Mouse (Mus musculus): ENCODE results near the gene Vmp1. TPM values are rescaled to one million over a fixed set of nuclear protein-coding genes. Genes with fewer than 3 reads are reported as not detected.

Gene Vmp1
- 139 and 141 TPM in 2 replicates for polyA plus RNA-seq (2014; fragmentation: Nextera tagmentation; extraction: Ambion mirVana)

DNA sequence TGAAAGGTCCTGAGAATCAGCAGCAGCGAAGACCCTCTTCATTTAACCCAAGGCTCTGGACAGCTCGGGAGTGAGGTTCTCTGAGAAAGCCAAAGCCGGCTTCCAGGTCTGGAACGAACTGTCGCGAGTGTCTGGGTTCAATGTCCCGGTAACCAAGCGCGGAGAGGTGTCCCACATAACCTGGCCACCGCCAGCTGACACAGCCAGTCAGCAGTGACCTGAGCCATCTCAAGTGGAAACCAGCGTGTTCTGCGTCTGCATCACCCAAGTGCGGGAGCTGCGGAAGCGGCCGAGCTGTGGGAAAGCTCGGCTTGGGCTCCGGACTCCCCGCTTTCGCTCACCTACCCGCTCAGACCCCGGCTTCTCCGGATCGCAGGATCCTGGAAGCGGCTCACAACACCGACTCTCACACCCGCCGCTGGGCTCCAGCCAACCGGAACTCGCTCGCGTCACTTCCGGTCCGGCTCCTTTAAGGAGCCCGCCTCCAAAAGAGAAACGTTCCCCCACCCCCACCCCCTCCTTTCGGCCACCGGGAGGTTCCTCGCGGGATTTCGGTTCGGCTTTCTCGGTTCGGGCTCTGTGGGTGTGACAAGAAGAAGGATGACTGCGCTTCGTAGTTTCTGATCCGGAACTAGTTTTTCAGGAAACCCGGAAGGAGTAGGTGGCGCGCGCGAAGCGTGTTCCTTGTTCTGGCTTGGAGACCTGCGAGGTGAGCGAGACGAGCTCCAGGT is at the start of gene Vmp1, which contains the start of gene Ptrh2:
Vmp1 (minus strand) TSS at position 442 of the 731 bp plus-strand sequence.
Ptrh2 (plus strand) TSS at position 591 of the 731 bp plus-strand sequence.
- peak; percentile 95 for ATAC-seq (ENCODE audit: low FRiP score, low TSS enrichment)
- no peaks in the 10 kb centered on the region for H3K27me3 ChIP-seq (ENCODE audit: control insufficient read depth, insufficient read depth, low read length)

GRCm38 (mm10) chr11:86731443-86731842 is 47.8 kb upstream of the Vmp1 start:
- Histone ChIP-seq H3K4me2 (replicated peaks; ENCODE audit: low read depth, low read length) (no peak overlapping the region), H3K27ac (ENCODE audit: low read depth, low read length) (no peak overlapping the region), H3K27me3 (ENCODE audit: control insufficient read depth, insufficient read depth, low read length) (no peaks in the 10 kb centered on the region), H3K36me3 (ENCODE audit: control insufficient read depth, insufficient read depth, low read length) (peaks cover 61% of the 10 kb centered on the region), H3K9ac (ENCODE audit: low read depth, low read length) (no peak overlapping the region), H3K4me3 (ENCODE audit: low read length) (no peak overlapping the region), H3K4me1 (ENCODE audit: control insufficient read depth, insufficient read depth, low read length) (no peaks in the 10 kb centered on the region), H3K9me3 (ENCODE audit: control insufficient read depth, low read length) (no peaks in the 10 kb centered on the region)
- WGBS, result 100% methylated on average over 2 of the region's 2 CpGs
- ATAC-seq (ENCODE audit: low FRiP score, low TSS enrichment), result no peak

More for the DNA sequence above, at the start of gene Vmp1, which contains the start of gene Ptrh2:
- Histone ChIP-seq H3K4me1 (ENCODE audit: control insufficient read depth, insufficient read depth, low read length) (peaks cover 25% of the 10 kb centered on the region), H3K9ac (ENCODE audit: low read depth, low read length) (peak within 1 kb of the TSS; percentile 86), H3K27ac (ENCODE audit: low read depth, low read length) (peak within 1 kb of the TSS; percentile 85), H3K4me3 (ENCODE audit: low read length) (peak within 1 kb of the TSS; percentile 88), H3K36me3 (ENCODE audit: control insufficient read depth, insufficient read depth, low read length) (peaks cover 16% of the 10 kb centered on the region; the same call in 1 of the 2 replicates), H3K4me2 (replicated peaks; ENCODE audit: low read depth, low read length) (peak within 1 kb of the TSS; percentile 75), H3K9me3 (ENCODE audit: control insufficient read depth, low read length) (no peaks in the 10 kb centered on the region)
- under 1% methylated on average over 56 of the region's 56 CpGs for WGBS

- Histone ChIP-seq H3K27me3 (ENCODE audit: control insufficient read depth, insufficient read depth, low read length) (no peaks in the 10 kb centered on the region), H3K4me2 (replicated peaks; ENCODE audit: low read depth, low read length) (no peak overlapping the region), H3K9ac (ENCODE audit: low read depth, low read length) (no peak overlapping the region), H3K9me3 (ENCODE audit: control insufficient read depth, low read length) (no peaks in the 10 kb centered on the region), H3K4me1 (ENCODE audit: control insufficient read depth, insufficient read depth, low read length) (no peaks in the 10 kb centered on the region), H3K4me3 (ENCODE audit: low read length) (no peak overlapping the region), H3K27ac (ENCODE audit: low read depth, low read length) (no peak overlapping the region), H3K36me3 (ENCODE audit: control insufficient read depth, insufficient read depth, low read length) (peaks cover 75% of the 10 kb centered on the region)
- no peak for ATAC-seq (ENCODE audit: low FRiP score, low TSS enrichment)
These were observed 42.0 kb upstream of the Vmp1 start for GRCm38 (mm10) chr11:86725607-86726006.

DNA sequence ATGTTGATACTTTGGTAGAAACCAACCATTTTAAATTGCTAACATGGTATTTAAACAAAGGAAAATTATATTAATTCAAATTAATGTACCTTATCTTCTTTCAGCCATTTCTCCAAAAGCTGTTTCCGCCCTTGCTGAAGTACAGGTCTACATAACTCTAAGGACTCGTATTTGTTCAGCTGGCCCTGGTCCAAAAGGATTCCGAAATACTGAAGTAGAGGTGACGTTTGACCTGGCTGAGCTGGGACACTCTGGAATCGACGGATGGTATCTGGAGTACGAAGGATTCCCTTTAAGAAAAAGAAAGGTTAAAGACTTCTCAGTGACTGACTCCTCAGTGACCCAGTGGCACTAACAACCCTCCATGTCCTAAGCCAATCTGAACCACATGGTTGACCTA is 41.3 kb upstream of the Vmp1 start:
- no peak overlapping the region for H3K9ac ChIP-seq (ENCODE audit: low read depth, low read length)
- H3K27ac ChIP-seq (ENCODE audit: low read depth, low read length), result no peak overlapping the region
- H3K4me2 ChIP-seq (replicated peaks; ENCODE audit: low read depth, low read length), result no peak overlapping the region
- H3K4me1 ChIP-seq (ENCODE audit: control insufficient read depth, insufficient read depth, low read length), result no peaks in the 10 kb centered on the region
- ATAC-seq (ENCODE audit: low FRiP score, low TSS enrichment), result no peak
- H3K36me3 ChIP-seq (ENCODE audit: control insufficient read depth, insufficient read depth, low read length), result peaks cover 76% of the 10 kb centered on the region
- no peak overlapping the region for H3K4me3 ChIP-seq (ENCODE audit: low read length)
- 87% methylated on average over 7 of the region's 7 CpGs for WGBS
- H3K27me3 ChIP-seq (ENCODE audit: control insufficient read depth, insufficient read depth, low read length), result no peaks in the 10 kb centered on the region
- H3K9me3 ChIP-seq (ENCODE audit: control insufficient read depth, low read length), result no peaks in the 10 kb centered on the region

DNA sequence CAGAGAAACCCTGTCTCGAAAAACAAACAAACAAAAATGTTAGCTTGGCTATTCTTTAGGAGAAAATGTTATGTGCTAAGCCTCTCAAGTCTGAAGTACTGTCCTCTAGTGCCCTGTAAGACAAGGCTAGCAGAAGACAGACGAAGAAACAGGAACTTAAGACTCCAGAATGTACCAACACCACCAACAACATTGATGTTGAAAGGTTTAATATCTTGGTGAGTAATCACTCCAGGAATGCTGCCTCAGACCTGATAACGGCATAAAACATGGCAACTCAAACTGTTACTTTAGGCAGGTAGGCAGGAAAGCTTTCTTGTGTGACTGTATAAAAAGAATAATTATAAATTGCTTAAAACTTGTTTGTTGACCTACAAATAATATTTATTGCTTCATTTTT is 40.4 kb upstream of the Vmp1 start:
- Histone ChIP-seq H3K27ac (ENCODE audit: low read depth, low read length) (no peak overlapping the region), H3K36me3 (ENCODE audit: control insufficient read depth, insufficient read depth, low read length) (peaks cover 77% of the 10 kb centered on the region), H3K4me2 (replicated peaks; ENCODE audit: low read depth, low read length) (no peak overlapping the region), H3K4me3 (ENCODE audit: low read length) (no peak overlapping the region), H3K27me3 (ENCODE audit: control insufficient read depth, insufficient read depth, low read length) (no peaks in the 10 kb centered on the region), H3K4me1 (ENCODE audit: control insufficient read depth, insufficient read depth, low read length) (no peaks in the 10 kb centered on the region), H3K9me3 (ENCODE audit: control insufficient read depth, low read length) (no peaks in the 10 kb centered on the region), H3K9ac (ENCODE audit: low read depth, low read length) (no peak overlapping the region)
- no peak for ATAC-seq (ENCODE audit: low FRiP score, low TSS enrichment)
- WGBS, result 91% methylated on average over 3 of the region's 3 CpGs

GRCm38 (mm10) chr11:86719390-86719789 is 35.8 kb upstream of the Vmp1 start:
- H3K27ac ChIP-seq (ENCODE audit: low read depth, low read length), result no peak overlapping the region
- H3K9ac ChIP-seq (ENCODE audit: low read depth, low read length), result no peak overlapping the region
- no peak overlapping the region for H3K4me3 ChIP-seq (ENCODE audit: low read length)
- WGBS, result 93% methylated on average over 8 of the region's 8 CpGs
- ATAC-seq (ENCODE audit: low FRiP score, low TSS enrichment), result no peak
- H3K36me3 ChIP-seq (ENCODE audit: control insufficient read depth, insufficient read depth, low read length), result peaks cover 81% of the 10 kb centered on the region
- no peaks in the 10 kb centered on the region for H3K27me3 ChIP-seq (ENCODE audit: control insufficient read depth, insufficient read depth, low read length)
- no peak overlapping the region for H3K4me2 ChIP-seq (replicated peaks; ENCODE audit: low read depth, low read length)
- H3K9me3 ChIP-seq (ENCODE audit: control insufficient read depth, low read length), result no peaks in the 10 kb centered on the region
- no peaks in the 10 kb centered on the region for H3K4me1 ChIP-seq (ENCODE audit: control insufficient read depth, insufficient read depth, low read length)

DNA sequence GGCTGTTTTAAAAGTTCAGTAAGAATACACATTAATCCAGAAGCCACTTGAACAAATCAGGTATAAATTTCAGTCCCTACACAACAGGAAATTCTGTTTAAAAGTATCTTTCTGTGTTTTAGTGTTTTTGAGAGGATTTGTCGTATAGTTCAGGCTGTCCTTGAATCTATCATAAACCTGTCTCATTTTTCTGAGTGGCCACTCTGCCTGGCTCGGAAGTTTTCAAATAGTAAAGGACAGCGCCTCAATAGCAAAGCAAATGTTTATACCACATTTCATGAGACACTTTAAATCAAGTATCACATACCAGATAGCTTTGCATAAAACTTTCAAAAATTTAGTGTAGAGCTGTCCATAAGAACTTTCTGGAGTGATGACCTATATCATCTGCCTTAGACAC is 34.7 kb upstream of the Vmp1 start:
- Histone ChIP-seq H3K27me3 (ENCODE audit: control insufficient read depth, insufficient read depth, low read length) (no peaks in the 10 kb centered on the region), H3K9ac (ENCODE audit: low read depth, low read length) (no peak overlapping the region), H3K4me2 (replicated peaks; ENCODE audit: low read depth, low read length) (no peak overlapping the region), H3K36me3 (ENCODE audit: control insufficient read depth, insufficient read depth, low read length) (peaks cover 83% of the 10 kb centered on the region), H3K4me3 (ENCODE audit: low read length) (no peak overlapping the region), H3K4me1 (ENCODE audit: control insufficient read depth, insufficient read depth, low read length) (no peaks in the 10 kb centered on the region), H3K27ac (ENCODE audit: low read depth, low read length) (no peak overlapping the region), H3K9me3 (ENCODE audit: control insufficient read depth, low read length) (no peaks in the 10 kb centered on the region)
- ATAC-seq (ENCODE audit: low FRiP score, low TSS enrichment), result no peak
- 87% methylated on average over 3 of the region's 3 CpGs for WGBS

DNA sequence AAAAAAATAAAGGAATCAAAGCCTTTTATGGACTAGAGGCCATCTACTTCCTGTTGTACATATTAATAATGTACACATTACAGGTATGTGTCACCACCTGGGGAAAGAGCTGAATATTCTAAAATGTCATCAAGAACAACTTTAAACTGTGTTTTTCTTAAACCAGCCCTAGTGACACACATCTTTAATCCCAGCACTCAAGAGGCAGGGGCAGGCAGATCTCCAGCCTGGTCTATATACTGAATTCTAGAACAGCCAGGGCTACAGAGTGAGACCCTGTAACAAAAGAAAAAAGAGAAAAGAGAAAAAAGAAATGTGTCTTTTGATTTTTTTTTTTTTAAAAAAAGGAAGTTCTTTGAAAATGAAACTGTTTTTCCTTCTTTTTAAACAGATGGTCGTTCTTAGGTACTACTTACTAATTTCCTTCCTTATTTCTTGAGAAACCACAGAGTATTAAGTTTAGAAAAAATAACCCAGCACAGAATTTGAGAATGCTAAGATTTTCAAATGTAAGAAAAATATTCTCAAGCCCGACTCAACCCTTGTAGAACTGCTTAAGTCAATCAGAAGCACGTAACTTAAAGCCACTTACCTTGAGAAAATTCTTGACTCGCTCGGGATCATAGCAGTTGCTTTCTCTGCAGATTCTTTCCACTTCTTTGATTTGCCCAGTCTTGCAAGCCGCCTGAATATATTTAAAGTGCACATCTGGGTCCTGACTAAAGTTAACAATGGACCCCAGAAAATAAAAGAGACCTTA is 33.9 kb upstream of the Vmp1 start:
- no peak for ATAC-seq (ENCODE audit: low FRiP score, low TSS enrichment)
- H3K27me3 ChIP-seq (ENCODE audit: control insufficient read depth, insufficient read depth, low read length), result no peaks in the 10 kb centered on the region
- 94% methylated on average over 6 of the region's 6 CpGs for WGBS
- no peaks in the 10 kb centered on the region for H3K4me1 ChIP-seq (ENCODE audit: control insufficient read depth, insufficient read depth, low read length)
- H3K9me3 ChIP-seq (ENCODE audit: control insufficient read depth, low read length), result no peaks in the 10 kb centered on the region
- H3K9ac ChIP-seq (ENCODE audit: low read depth, low read length), result no peak overlapping the region
- no peak overlapping the region for H3K4me2 ChIP-seq (replicated peaks; ENCODE audit: low read depth, low read length)
- peaks cover 83% of the 10 kb centered on the region for H3K36me3 ChIP-seq (ENCODE audit: control insufficient read depth, insufficient read depth, low read length)
- no peak overlapping the region for H3K4me3 ChIP-seq (ENCODE audit: low read length)
- H3K27ac ChIP-seq (ENCODE audit: low read depth, low read length), result no peak overlapping the region

GRCm38 (mm10) chr11:86714606-86715005 is 31.0 kb upstream of the Vmp1 start:
- no peak overlapping the region for H3K4me2 ChIP-seq (replicated peaks; ENCODE audit: low read depth, low read length)
- peaks cover 89% of the 10 kb centered on the region for H3K36me3 ChIP-seq (ENCODE audit: control insufficient read depth, insufficient read depth, low read length)
- H3K27me3 ChIP-seq (ENCODE audit: control insufficient read depth, insufficient read depth, low read length), result no peaks in the 10 kb centered on the region
- H3K4me1 ChIP-seq (ENCODE audit: control insufficient read depth, insufficient read depth, low read length), result no peaks in the 10 kb centered on the region
- no peak for ATAC-seq (ENCODE audit: low FRiP score, low TSS enrichment)
- H3K4me3 ChIP-seq (ENCODE audit: low read length), result no peak overlapping the region
- H3K27ac ChIP-seq (ENCODE audit: low read depth, low read length), result no peak overlapping the region
- no peaks in the 10 kb centered on the region for H3K9me3 ChIP-seq (ENCODE audit: control insufficient read depth, low read length)
- no peak overlapping the region for H3K9ac ChIP-seq (ENCODE audit: low read depth, low read length)

All from kidney, embryonic 14.5 days (tissue).